Mouse (Mus musculus) CD8-positive naive resting alpha-beta T cell, adult 2 months (primary cell): ENCODE measurements around the gene Pigt.

Experiments
- DNase-seq, 2 experiments: peaks; one replicate each; pipeline ENCODE4 v3.0.0; 2022; ENCODE audit warnings: low read depth in 2 of 2, low spot score in 2 of 2

Gene Pigt

GRCm38 (mm10) chr2:164485681-164486257, 11.6 kb upstream of the Pigt start, which contains the start of gene Dbndd2:
Gene Dbndd2 (plus strand): TSS chr2:164486106.
- DNase-seq: no peak

- peak in 1 of 2 experiments; percentile 6 for DNase-seq
Observed at GRCm38 (mm10) chr2:164486258-164487114, 10.8 kb upstream of the Pigt start.

GRCm38 (mm10) chr2:164487115-164487527, 10.2 kb upstream of the Pigt start:
- DNase-seq: no peak

GRCm38 (mm10) chr2:164487812-164488211, 9.5 kb upstream of the Pigt start:
- DNase-seq: no peak

- no peak for DNase-seq
Observed at GRCm38 (mm10) chr2:164494126-164494525, 3.2 kb upstream of the Pigt start.

- DNase-seq: no peak
Observed at GRCm38 (mm10) chr2:164496331-164496730, 989 bp upstream of the Pigt start.

- DNase-seq: no peak
Observed at GRCm38 (mm10) chr2:164497691-164498268, 460 bp downstream of the Pigt start.

GRCm38 (mm10) chr2:164499317-164499716, 2.0 kb downstream of the Pigt start:
- DNase-seq: no peak

- no peak for DNase-seq
Observed at GRCm38 (mm10) chr2:164500511-164500910, 3.2 kb downstream of the Pigt start.

- DNase-seq: no peak
Observed at GRCm38 (mm10) chr2:164504919-164505318, 7.6 kb downstream of the Pigt start.

GRCm38 (mm10) chr2:164505619-164506347, 8.5 kb downstream of the Pigt start:
- DNase-seq: no peak

GRCm38 (mm10) chr2:164507811-164508210, 10.5 kb downstream of the Pigt start:
- DNase-seq: no peak

GRCm38 (mm10) chr2:164510621-164511190, 13.4 kb downstream of the Pigt start:
- DNase-seq: no peak

GRCm38 (mm10) chr2:164512121-164512909, 15.0 kb downstream of the Pigt start:
- no peak for DNase-seq

GRCm38 (mm10) chr2:164513389-164513788, 16.1 kb downstream of the Pigt start:
- DNase-seq: no peak

GRCm38 (mm10) chr2:164514916-164515315, 17.6 kb downstream of the Pigt start:
- DNase-seq: no peak

- no peak for DNase-seq
Observed at GRCm38 (mm10) chr2:164515897-164516296, 18.6 kb downstream of the Pigt start.

GRCm38 (mm10) chr2:164516592-164516991, 19.3 kb downstream of the Pigt start:
- DNase-seq: no peak

GRCm38 (mm10) chr2:164517485-164518221, 20.3 kb downstream of the Pigt start:
- peak; percentile 67 to 72 for DNase-seq
